Mouse (Mus musculus) liver, postnatal 0 days (tissue): ENCODE data around the gene Nup98.
A peak's percentile ranks its signal among the peaks of the same experiment; 100 is the strongest.

ENCODE experiments used
- CTCF ChIP-seq: sonication (generic); IDR thresholded peaks from 2 replicates; pipeline ENCODE4 v1.5.1; 2016; ENCODE audit warnings: antibody characterized with exemption, low read depth
- EP300 ChIP-seq: IDR thresholded peaks from 2 replicates; pipeline ENCODE4 v1.6.1; 2016; ENCODE audit warnings: antibody characterized with exemption, low read depth, mild to moderate bottlenecking

- 0 out of 2 replicates have a peak, but pooled peaks have one; percentile 9 for TF ChIP-seq CTCF
- no peak for TF ChIP-seq EP300
These were observed 107.7 kb downstream of the Nup98 start for GRCm38 (mm10) chr7:102102241-102102640.
